Mouse (Mus musculus) erythroblast, embryonic 14.5 days (primary cell): ENCODE measurements around the gene Usp36. TPM values are rescaled to one million over a fixed set of nuclear protein-coding genes. Genes with fewer than 3 reads are reported as not detected.

Experiments
- H3K27me3 ChIP-seq: 2 replicates; pipeline ENCODE4 v1.6.1; 2012; ENCODE audit warnings: inconsistent platforms; ENCODE audit not compliant: control insufficient read depth
- H3K36me3 ChIP-seq: 2 replicates; pipeline ENCODE4 v1.6.1; 2012; ENCODE audit warnings: mild to moderate bottlenecking, inconsistent platforms; ENCODE audit not compliant: control insufficient read depth
- H3K4me1 ChIP-seq: 2 replicates; pipeline ENCODE4 v1.6.1; 2012; ENCODE audit warnings: inconsistent platforms; ENCODE audit not compliant: control insufficient read depth
- H3K4me3 ChIP-seq: replicated peaks from 2 replicates; pipeline ENCODE3; 2012; ENCODE audit warnings: moderate library complexity, mild to moderate bottlenecking, inconsistent platforms
- H3K9me3 ChIP-seq: 2 replicates; pipeline ENCODE4 v1.6.1; 2012; ENCODE audit warnings: low read length, inconsistent platforms, mixed read lengths; ENCODE audit not compliant: control insufficient read depth
- GATA1 ChIP-seq: IDR thresholded peaks from 2 replicates; pipeline ENCODE4 v1.6.1; 2012; ENCODE audit warnings: low read length, inconsistent platforms, mixed read lengths
- TAL1 ChIP-seq: IDR thresholded peaks from 3 replicates; pipeline ENCODE4 v1.6.1; 2012; ENCODE audit warnings: low read length, inconsistent platforms, mixed read lengths
- polyA plus RNA-seq: library from polyadenylated mRNA; stranded (reverse); fragments of >175 nt; gene quantifications from 2 replicates; pipeline ENCODE4 v1.2.3, GENCODE M21; 2012

Usp36 gene
- polyA plus RNA-seq = 0.37 and 0.53 TPM in 2 replicates

- peaks cover 22% of the 10 kb centered on the region for H3K27me3 ChIP-seq
- peaks cover 25% of the 10 kb centered on the region for H3K36me3 ChIP-seq
- H3K4me3 ChIP-seq = peak within 1 kb of the TSS; percentile 84
- TF ChIP-seq GATA1 = no peak
- H3K4me1 ChIP-seq = peaks cover 27% of the 10 kb centered on the region
- H3K9me3 ChIP-seq = no peaks in the 10 kb centered on the region; the same call in 1 of the 2 replicates
These were observed at the start of gene Usp36 for GRCm38 (mm10) chr11:118289999-118290889. Usp36 (minus strand) TSS chr11:118290244.

- Histone ChIP-seq H3K27me3 (no peaks in the 10 kb centered on the region), H3K4me1 (no peaks in the 10 kb centered on the region), H3K36me3 (no peaks in the 10 kb centered on the region), H3K4me3 (no peak overlapping the region), H3K9me3 (no peaks in the 10 kb centered on the region; the same call in 1 of the 2 replicates)
- no peak for TF ChIP-seq GATA1
- no peak for TF ChIP-seq TAL1
These were observed 47.6 kb upstream of the Usp36 start for GRCm38 (mm10) chr11:118337491-118338168.

- H3K27me3 ChIP-seq = no peaks in the 10 kb centered on the region
- TF ChIP-seq GATA1 = no peak
- TF ChIP-seq TAL1 = no peak
- no peaks in the 10 kb centered on the region; the same call in none of the 2 replicates for H3K9me3 ChIP-seq
- no peaks in the 10 kb centered on the region for H3K36me3 ChIP-seq
- no peak overlapping the region for H3K4me3 ChIP-seq
- no peaks in the 10 kb centered on the region for H3K4me1 ChIP-seq
These were observed 43.4 kb upstream of the Usp36 start for GRCm38 (mm10) chr11:118333431-118333830.

GRCm38 (mm10) chr11:118332376-118332775 is 42.3 kb upstream of the Usp36 start:
- Histone ChIP-seq H3K9me3 (no peaks in the 10 kb centered on the region; the same call in none of the 2 replicates), H3K27me3 (no peaks in the 10 kb centered on the region), H3K4me1 (no peaks in the 10 kb centered on the region), H3K4me3 (no peak overlapping the region), H3K36me3 (no peaks in the 10 kb centered on the region)
- TF ChIP-seq TAL1 (no peak), GATA1 (no peak)

GRCm38 (mm10) chr11:118330777-118331176 is 40.7 kb upstream of the Usp36 start:
- Histone ChIP-seq H3K4me3 (no peak overlapping the region), H3K36me3 (no peaks in the 10 kb centered on the region), H3K27me3 (no peaks in the 10 kb centered on the region), H3K9me3 (no peaks in the 10 kb centered on the region; the same call in none of the 2 replicates), H3K4me1 (no peaks in the 10 kb centered on the region)
- TF ChIP-seq GATA1 (no peak), TAL1 (no peak)

GRCm38 (mm10) chr11:118330361-118330760 is 40.3 kb upstream of the Usp36 start:
- Histone ChIP-seq H3K36me3 (no peaks in the 10 kb centered on the region), H3K4me3 (no peak overlapping the region), H3K27me3 (no peaks in the 10 kb centered on the region), H3K4me1 (no peaks in the 10 kb centered on the region), H3K9me3 (no peaks in the 10 kb centered on the region; the same call in none of the 2 replicates)
- TF ChIP-seq TAL1 (no peak), GATA1 (no peak)

- no peaks in the 10 kb centered on the region; the same call in none of the 2 replicates for H3K9me3 ChIP-seq
- H3K36me3 ChIP-seq = no peaks in the 10 kb centered on the region
- no peaks in the 10 kb centered on the region for H3K27me3 ChIP-seq
- TF ChIP-seq TAL1 = no peak
- no peak for TF ChIP-seq GATA1
- H3K4me3 ChIP-seq = no peak overlapping the region
- no peaks in the 10 kb centered on the region for H3K4me1 ChIP-seq
These were observed 38.9 kb upstream of the Usp36 start for GRCm38 (mm10) chr11:118328947-118329346.

- no peaks in the 10 kb centered on the region for H3K27me3 ChIP-seq
- H3K4me3 ChIP-seq = no peak overlapping the region
- no peaks in the 10 kb centered on the region; the same call in none of the 2 replicates for H3K9me3 ChIP-seq
- no peaks in the 10 kb centered on the region for H3K4me1 ChIP-seq
- TF ChIP-seq GATA1 = no peak
- TF ChIP-seq TAL1 = no peak
- no peaks in the 10 kb centered on the region for H3K36me3 ChIP-seq
These were observed 38.5 kb upstream of the Usp36 start for GRCm38 (mm10) chr11:118328511-118328910.
